8 mouse cellular contexts compared by ENCODE assay signal in the genomic region with DNA sequence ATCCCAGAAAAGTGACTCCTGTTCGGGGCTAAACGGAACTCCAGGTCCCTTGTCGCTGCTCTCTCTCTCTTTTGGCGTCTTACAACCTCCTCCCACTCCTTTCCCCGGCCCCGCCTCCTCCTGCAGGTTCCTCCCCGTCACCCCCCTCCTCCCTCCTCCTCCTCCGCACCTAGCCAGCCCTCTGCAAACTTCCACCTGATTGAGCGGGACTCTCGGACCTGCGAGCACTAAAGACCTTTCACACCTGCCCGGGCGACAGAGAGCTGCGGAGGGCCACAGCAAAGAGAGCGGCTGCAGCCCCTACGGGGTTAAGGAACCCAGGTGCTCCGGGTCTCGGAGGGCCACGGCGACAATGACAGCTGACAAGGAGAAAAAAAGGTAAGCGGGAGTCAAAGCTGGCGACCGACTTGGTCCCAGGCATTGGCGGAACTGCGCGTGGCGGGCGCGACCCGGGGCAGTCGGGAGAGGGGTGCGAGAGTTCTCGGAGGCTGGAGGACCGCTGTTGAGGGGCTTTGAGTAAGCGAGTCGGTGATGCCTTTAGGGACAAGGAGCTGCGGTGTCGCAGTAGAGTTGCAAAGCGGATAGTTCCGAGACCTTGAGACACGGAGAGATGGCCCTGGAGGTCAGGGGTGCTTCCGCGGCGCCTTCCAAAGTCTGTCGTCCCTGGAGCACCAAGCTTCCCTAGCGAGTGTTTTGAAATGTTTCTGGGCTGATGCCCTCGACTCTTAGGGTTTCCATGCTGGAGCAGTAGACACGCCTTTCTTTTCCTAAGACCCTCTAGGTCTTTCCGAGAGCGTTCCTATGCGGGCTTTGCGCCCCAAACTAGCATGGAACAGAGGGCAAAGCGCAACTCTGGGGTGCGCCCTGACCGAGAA. TPM values are rescaled to one million over a fixed set of nuclear protein-coding genes. Genes with fewer than 3 reads are reported as not detected.
A peak's percentile ranks its signal among the peaks of the same experiment; 100 is the strongest.
DNase-seq lines count a peak whose midpoint lies in the region; ATAC-seq and TF ChIP-seq lines count a peak whose summit lies in the region.

No protein-coding gene starts in this region.

- H3K4me1 ChIP-seq in forebrain, embryonic 16.5 days (replicated peaks; ENCODE audit: control insufficient read depth, insufficient read depth, low read length) = peaks cover 27% of the 10 kb centered on the region
- peaks cover 9% of the 10 kb centered on the region; the same call in 1 of the 2 replicates for H3K4me1 ChIP-seq in hindbrain, embryonic 11.5 days (replicated peaks; ENCODE audit: control insufficient read depth, insufficient read depth, low read length)
- H3K4me1 ChIP-seq in limb, embryonic 14.5 days (ENCODE audit: control insufficient read depth, insufficient read depth, low read length) = peaks cover 16% of the 10 kb centered on the region
- H3K4me1 ChIP-seq in midbrain, embryonic 13.5 days (replicated peaks) = peaks cover 30% of the 10 kb centered on the region
- H3K4me1 ChIP-seq in stomach, embryonic 15.5 days = peaks cover 18% of the 10 kb centered on the region

- peak overlapping the region; percentile 94 for H3K4me2 ChIP-seq in forebrain, embryonic 16.5 days (ENCODE audit: low read length)
- H3K4me2 ChIP-seq in hindbrain, embryonic 11.5 days (replicated peaks; ENCODE audit: low read depth, low read length) = peak overlapping the region; percentile 75
- peak overlapping the region; percentile 94 for H3K4me2 ChIP-seq in limb, embryonic 14.5 days (replicated peaks; ENCODE audit: low read depth, low read length, severe bottlenecking)
- H3K4me2 ChIP-seq in midbrain, embryonic 13.5 days (replicated peaks) = peak overlapping the region; percentile 91
- peak overlapping the region; percentile 92 for H3K4me2 ChIP-seq in stomach, embryonic 15.5 days

- TF ChIP-seq POLR2A in limb, embryonic 14.5 days (IDR thresholded peaks at IDR 0.05; ENCODE audit: borderline replicate concordance, extremely low read depth, insufficient read depth, insufficient read length) = no peak

- peak overlapping the region; percentile 3; the same call in 1 of the 2 replicates for H3K9ac ChIP-seq in forebrain, embryonic 16.5 days (replicated peaks; ENCODE audit: low read depth, low read length)
- 0 out of 2 replicates have a peak overlapping the region, but pooled peaks have one; percentile 33 for H3K9ac ChIP-seq in hindbrain, embryonic 11.5 days (ENCODE audit: low read depth, low read length)
- peak overlapping the region; percentile 48 for H3K9ac ChIP-seq in limb, embryonic 14.5 days (ENCODE audit: low read depth, low read length, severe bottlenecking)
- H3K9ac ChIP-seq in midbrain, embryonic 13.5 days (replicated peaks) = peak overlapping the region; percentile 54
- H3K9ac ChIP-seq in stomach, embryonic 15.5 days = peak overlapping the region; percentile 24; the same call in 1 of the 2 replicates

- ATAC-seq in forebrain, embryonic 16.5 days = no peak
- ATAC-seq in hindbrain, embryonic 11.5 days (ENCODE audit: low FRiP score) = peak; percentile 46; the same call in 1 of the 2 replicates
- peak; percentile 38; the same call in 1 of the 2 replicates for ATAC-seq in limb, embryonic 14.5 days (ENCODE audit: low FRiP score, low read depth)
- ATAC-seq in midbrain, embryonic 13.5 days = no peak
- ATAC-seq in stomach, embryonic 15.5 days (ENCODE audit: insufficient read depth, low FRiP score, low read depth) = peak; percentile 59; the same call in 1 of the 2 replicates

- no peaks in the 10 kb centered on the region for H3K36me3 ChIP-seq in forebrain, embryonic 16.5 days (ENCODE audit: control insufficient read depth, insufficient read depth)
- H3K36me3 ChIP-seq in hindbrain, embryonic 11.5 days (ENCODE audit: control insufficient read depth, insufficient read depth, low read length) = no peaks in the 10 kb centered on the region
- no peaks in the 10 kb centered on the region for H3K36me3 ChIP-seq in limb, embryonic 14.5 days (ENCODE audit: control insufficient read depth, insufficient read depth, low read length)
- no peaks in the 10 kb centered on the region for H3K36me3 ChIP-seq in midbrain, embryonic 13.5 days
- no peaks in the 10 kb centered on the region for H3K36me3 ChIP-seq in stomach, embryonic 15.5 days

- H3K27me3 ChIP-seq in forebrain, embryonic 16.5 days (replicated peaks; ENCODE audit: control insufficient read depth, insufficient read depth, low read length) = peaks cover 48% of the 10 kb centered on the region
- H3K27me3 ChIP-seq in hindbrain, embryonic 11.5 days (ENCODE audit: control insufficient read depth, insufficient read depth, low read length) = peaks cover 39% of the 10 kb centered on the region
- H3K27me3 ChIP-seq in limb, embryonic 14.5 days (ENCODE audit: control insufficient read depth, insufficient read depth, low read length) = peaks cover 48% of the 10 kb centered on the region
- peaks cover 77% of the 10 kb centered on the region for H3K27me3 ChIP-seq in midbrain, embryonic 13.5 days
- peaks cover 22% of the 10 kb centered on the region; the same call in 1 of the 2 replicates for H3K27me3 ChIP-seq in stomach, embryonic 15.5 days (replicated peaks)

- H3K27ac ChIP-seq in forebrain, embryonic 16.5 days (ENCODE audit: low read length) = no peak overlapping the region
- H3K27ac ChIP-seq in hindbrain, embryonic 11.5 days (ENCODE audit: low read depth, low read length) = no peak overlapping the region
- no peak overlapping the region for H3K27ac ChIP-seq in limb, embryonic 14.5 days (replicated peaks; ENCODE audit: low read depth, low read length)
- no peak overlapping the region for H3K27ac ChIP-seq in midbrain, embryonic 13.5 days
- no peak overlapping the region for H3K27ac ChIP-seq in stomach, embryonic 15.5 days

- peak overlapping the region; percentile 52 for H3K4me3 ChIP-seq in forebrain, embryonic 16.5 days (replicated peaks; ENCODE audit: low read length)
- H3K4me3 ChIP-seq in hindbrain, embryonic 11.5 days (ENCODE audit: low read depth, low read length) = peak overlapping the region; percentile 46
- H3K4me3 ChIP-seq in limb, embryonic 14.5 days (replicated peaks; ENCODE audit: low read length) = peak overlapping the region; percentile 61
- H3K4me3 ChIP-seq in midbrain, embryonic 13.5 days (replicated peaks) = peak overlapping the region; percentile 53
- peak overlapping the region; percentile 53 for H3K4me3 ChIP-seq in stomach, embryonic 15.5 days (replicated peaks)

- DNase-seq in urinary bladder, adult 18-20 months (ENCODE audit: low spot score in 2 of 2) = peak; percentile 72 to 75
- DNase-seq in urinary bladder, postnatal 10 days (ENCODE audit: low spot score) = no peak
- DNase-seq in hindbrain, embryonic 11.5 days (ENCODE audit: low spot score) = peak; percentile 61
- peak; percentile 36 for DNase-seq in limb, embryonic 14.5 days (ENCODE audit: low spot score)
- no peak for DNase-seq in cerebellum, adult 9-10 months

- under 1% methylated on average over 55 of the region's 55 CpGs for whole genome bisulfite sequencing in forebrain, embryonic 16.5 days
- under 1% methylated on average over 55 of the region's 55 CpGs for WGBS in hindbrain, embryonic 11.5 days
- WGBS in limb, embryonic 14.5 days = under 1% methylated on average over 55 of the region's 55 CpGs
- under 1% methylated on average over 55 of the region's 55 CpGs for WGBS in midbrain, embryonic 13.5 days
- WGBS in stomach, embryonic 15.5 days = under 1% methylated on average over 55 of the region's 55 CpGs

- H3K9me3 ChIP-seq in forebrain, embryonic 16.5 days (ENCODE audit: control insufficient read depth, low read length) = no peaks in the 10 kb centered on the region
- H3K9me3 ChIP-seq in hindbrain, embryonic 11.5 days (ENCODE audit: control insufficient read depth, low read length) = no peaks in the 10 kb centered on the region
- H3K9me3 ChIP-seq in limb, embryonic 14.5 days (ENCODE audit: control insufficient read depth, low read length) = no peaks in the 10 kb centered on the region
- no peaks in the 10 kb centered on the region for H3K9me3 ChIP-seq in midbrain, embryonic 13.5 days
- H3K9me3 ChIP-seq in stomach, embryonic 15.5 days = no peaks in the 10 kb centered on the region

RNA-seq across cellular contexts. Expression of a gene that starts 0.7 kb away (rescaled TPM):
- 4.2 and 4.6 TPM in 2 replicates for polyA plus RNA-seq in forebrain, embryonic 16.5 days (2015; fragmentation: Nextera tagmentation; extraction: Ambion mirVana)
- polyA plus RNA-seq in hindbrain, embryonic 11.5 days (2014; fragmentation: Nextera tagmentation; extraction: Ambion mirVana) = 6.4 and 8.4 TPM in 2 replicates
- 11.4 and 13.2 TPM in 2 replicates for polyA plus RNA-seq in limb, embryonic 14.5 days (2012; rRNA removed)
- polyA plus RNA-seq in limb, embryonic 14.5 days (2014; fragmentation: Nextera tagmentation; extraction: Ambion mirVana) = 8.3 and 8.7 TPM in 2 replicates
- polyA plus RNA-seq in midbrain, embryonic 13.5 days (2015; fragmentation: Nextera tagmentation; extraction: Ambion mirVana) = 4.0 and 4.3 TPM in 2 replicates
- polyA plus RNA-seq in stomach, embryonic 15.5 days (2015; fragmentation: Nextera tagmentation; extraction: Ambion mirVana) = 4.2 and 5.1 TPM in 2 replicates

Comparison
In these comparisons a context has a peak if more than half of its experiments do, and no peak if none do; other contexts are left out.
1. DNase-seq: peak in urinary bladder, adult 18-20 months (2 of 2), hindbrain, embryonic 11.5 days (single experiment) and limb, embryonic 14.5 days (single experiment); none in urinary bladder, postnatal 10 days (single experiment) and cerebellum, adult 9-10 months (single experiment).
2. ATAC-seq: peak in hindbrain, embryonic 11.5 days (single experiment), limb, embryonic 14.5 days (single experiment) and stomach, embryonic 15.5 days (single experiment); none in forebrain, embryonic 16.5 days (single experiment) and midbrain, embryonic 13.5 days (single experiment).
3. H3K9ac ChIP-seq: peak in every context shown above with its lines; median percentile 54 in midbrain, embryonic 13.5 days; 48 in limb, embryonic 14.5 days; 33 in hindbrain, embryonic 11.5 days; 24 in stomach, embryonic 15.5 days; 3 in forebrain, embryonic 16.5 days.
4. Peak in every context shown above with its lines, with median percentiles within 50 percentile points of each other: H3K4me2 ChIP-seq and H3K4me3 ChIP-seq.